Mouse (Mus musculus) liver, postnatal 0 days (tissue): ENCODE data around the gene Pgam2.

Experiments
- CTCF ChIP-seq: sonication (generic); IDR thresholded peaks from 2 replicates; pipeline ENCODE4 v1.5.1; 2016; ENCODE audit warnings: antibody characterized with exemption, low read depth
- EP300 ChIP-seq: IDR thresholded peaks from 2 replicates; pipeline ENCODE4 v1.6.1; 2016; ENCODE audit warnings: antibody characterized with exemption, low read depth, mild to moderate bottlenecking

DNA sequence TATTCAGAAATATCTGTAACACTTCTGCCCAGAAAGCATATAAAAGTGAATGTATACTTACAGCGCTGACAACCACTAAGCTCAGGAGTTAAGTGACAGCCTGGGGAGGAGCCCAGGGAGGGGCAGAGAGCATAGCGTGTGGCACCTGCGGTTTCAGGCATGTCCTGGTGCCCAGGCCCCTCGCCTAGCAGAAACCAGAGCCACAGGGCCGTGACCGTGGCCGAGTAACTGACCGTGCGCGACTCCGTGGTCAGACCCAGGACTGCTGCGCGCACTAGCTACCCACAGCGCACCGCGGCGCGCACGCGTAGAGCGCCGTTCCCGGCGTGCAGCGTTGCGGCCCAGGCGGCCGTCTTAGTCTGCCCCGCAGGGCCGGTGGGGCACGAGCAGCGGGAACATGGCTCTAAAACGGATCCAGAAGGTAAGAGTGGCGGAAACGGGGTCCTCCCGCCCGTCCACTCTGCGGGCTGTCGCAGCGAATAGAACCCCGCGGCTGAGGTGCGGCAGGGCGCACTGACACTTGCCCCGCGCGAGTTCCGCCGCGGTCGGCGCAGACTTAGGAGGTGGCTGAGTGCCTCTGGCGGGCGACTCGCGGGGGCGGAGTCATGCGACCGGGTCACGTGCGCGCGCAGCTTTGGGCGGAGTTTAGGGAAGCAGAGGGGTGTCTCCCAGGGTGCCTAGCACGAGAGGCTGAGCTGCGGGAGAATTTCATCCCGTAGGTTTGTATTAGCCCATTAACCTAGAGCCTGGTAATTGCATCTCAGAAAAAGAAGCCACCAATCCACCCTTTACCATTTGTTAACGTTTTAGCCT lies 41.5 kb downstream of the Pgam2 start, which contains the start of gene Urgcp:
- TF ChIP-seq CTCF = no peak; the same call in none of the 2 replicates
- TF ChIP-seq EP300 = no peak; the same call in 1 of the 2 replicates
